ENCODE assay signal across 8 mouse cellular contexts in genomic region chr7:62346269-62346668, GRCm38 (mm10). TPM values are rescaled to one million over a fixed set of nuclear protein-coding genes. Genes with fewer than 3 reads are reported as not detected.
DNase-seq lines count a peak whose midpoint lies in the region; ATAC-seq and TF ChIP-seq lines count a peak whose summit lies in the region.

Ndn (plus strand) TSS chr7:62346569.

- no peak within 1 kb of the TSS for H3K4me3 ChIP-seq in left cerebral cortex, adult 2 months
- H3K4me3 ChIP-seq in embryonic facial prominence, embryonic 15.5 days (replicated peaks) = no peak within 1 kb of the TSS
- no peak within 1 kb of the TSS for H3K4me3 ChIP-seq in intestine, embryonic 15.5 days (replicated peaks)
- H3K4me3 ChIP-seq in neural tube, embryonic 12.5 days = no peak within 1 kb of the TSS

- WGBS in embryonic facial prominence, embryonic 15.5 days = 62% methylated on average over 1 of the region's 1 CpGs
- 53% methylated on average over 1 of the region's 1 CpGs for WGBS in intestine, embryonic 15.5 days
- 64% methylated on average over 1 of the region's 1 CpGs for WGBS in neural tube, embryonic 12.5 days

- no peaks in the 10 kb centered on the region for H3K9me3 ChIP-seq in embryonic facial prominence, embryonic 15.5 days (replicated peaks)
- no peaks in the 10 kb centered on the region for H3K9me3 ChIP-seq in intestine, embryonic 15.5 days
- H3K9me3 ChIP-seq in neural tube, embryonic 12.5 days = peaks cover 7% of the 10 kb centered on the region

- no peak within 1 kb of the TSS for H3K4me2 ChIP-seq in embryonic facial prominence, embryonic 15.5 days (replicated peaks)
- H3K4me2 ChIP-seq in intestine, embryonic 15.5 days (replicated peaks) = no peak within 1 kb of the TSS
- no peak within 1 kb of the TSS for H3K4me2 ChIP-seq in neural tube, embryonic 12.5 days (replicated peaks)

- no peaks in the 10 kb centered on the region for H3K4me1 ChIP-seq in embryonic facial prominence, embryonic 15.5 days
- H3K4me1 ChIP-seq in intestine, embryonic 15.5 days (replicated peaks) = no peaks in the 10 kb centered on the region
- 0 out of 2 replicates have a peak, but pooled peaks cover 7% of the 10 kb centered on the region for H3K4me1 ChIP-seq in neural tube, embryonic 12.5 days

- H3K27ac ChIP-seq in left cerebral cortex, adult 2 months = no peak within 1 kb of the TSS
- H3K27ac ChIP-seq in embryonic facial prominence, embryonic 15.5 days (replicated peaks) = no peak within 1 kb of the TSS
- no peak within 1 kb of the TSS for H3K27ac ChIP-seq in intestine, embryonic 15.5 days
- H3K27ac ChIP-seq in neural tube, embryonic 12.5 days = no peak within 1 kb of the TSS

- no peak for DNase-seq in left cerebral cortex, adult 2 months (ENCODE audit: extremely low spot score in 1 of 2, low spot score in 2 of 2)
- no peak for DNase-seq in left cerebral cortex, adult 11 months (ENCODE audit: low spot score)
- no peak for DNase-seq in urinary bladder, postnatal 4 days (ENCODE audit: low spot score in 2 of 2)
- no peak for DNase-seq in cerebellum, postnatal 14 days
- no peak for DNase-seq in right cerebral cortex, adult 18-20 months

- H3K9ac ChIP-seq in embryonic facial prominence, embryonic 15.5 days = no peak within 1 kb of the TSS
- H3K9ac ChIP-seq in intestine, embryonic 15.5 days = no peak within 1 kb of the TSS
- no peak within 1 kb of the TSS for H3K9ac ChIP-seq in neural tube, embryonic 12.5 days

- intact Hi-C loops in left cerebral cortex, adult 2 months (cut with DNase I) = no loop called here

- no peak for ATAC-seq in embryonic facial prominence, embryonic 15.5 days (ENCODE audit: insufficient number of reproducible peaks, low FRiP score, low TSS enrichment, low read depth)
- ATAC-seq in intestine, embryonic 15.5 days = no peak
- ATAC-seq in neural tube, embryonic 12.5 days (ENCODE audit: low FRiP score, low read depth) = no peak

- TF ChIP-seq CTCF in left cerebral cortex, adult 2 months (IDR thresholded peaks at IDR 0.05) = no peak

- no peaks in the 10 kb centered on the region for H3K36me3 ChIP-seq in embryonic facial prominence, embryonic 15.5 days
- no peaks in the 10 kb centered on the region for H3K36me3 ChIP-seq in intestine, embryonic 15.5 days
- no peaks in the 10 kb centered on the region for H3K36me3 ChIP-seq in neural tube, embryonic 12.5 days

- H3K27me3 ChIP-seq in embryonic facial prominence, embryonic 15.5 days = no peaks in the 10 kb centered on the region
- H3K27me3 ChIP-seq in intestine, embryonic 15.5 days (replicated peaks) = no peaks in the 10 kb centered on the region
- H3K27me3 ChIP-seq in neural tube, embryonic 12.5 days (replicated peaks) = no peaks in the 10 kb centered on the region

RNA-seq across cellular contexts. Expression of gene Ndn, which starts in this region (rescaled TPM):
- 100 to 1,000 TPM; 112 to 117 TPM for total RNA-seq in left cerebral cortex, adult 2 months (2021)
- polyA plus RNA-seq in embryonic facial prominence, embryonic 15.5 days (2015; fragmentation: Nextera tagmentation; extraction: Ambion mirVana) = 134 and 156 TPM in 2 replicates
- 60.7 and 63.5 TPM in 2 replicates for polyA plus RNA-seq in intestine, embryonic 15.5 days (2015; fragmentation: Nextera tagmentation; extraction: Ambion mirVana)
- 225 and 251 TPM in 2 replicates for polyA plus RNA-seq in neural tube, embryonic 12.5 days (2016; fragmentation: Nextera tagmentation; extraction: Ambion mirVana)
